Mouse (Mus musculus) neural tube, embryonic 15.5 days (tissue): Measurements from ENCODE around the gene C9. TPM values are rescaled to one million over a fixed set of nuclear protein-coding genes. Genes with fewer than 3 reads are reported as not detected.

Experiments used
- ATAC-seq: fragments of 200-750 bp; cut with Nextera tagmentation; 2 replicates; pipeline ENCODE4 v1.8.0; 2017; ENCODE audit warnings: mild to moderate bottlenecking, moderate TSS enrichment, moderate library complexity; ENCODE audit not compliant: low FRiP score
- H3K27ac ChIP-seq: fragments of 300-500 bp; sonication (generic); replicated peaks from 2 replicates; pipeline ENCODE4 v1.5.1; 2015; ENCODE audit warnings: mild to moderate bottlenecking, inconsistent platforms
- H3K27me3 ChIP-seq: fragments of 300-500 bp; sonication (generic); replicated peaks from 2 replicates; pipeline ENCODE4 v1.6.1; 2015; ENCODE audit warnings: inconsistent platforms
- H3K36me3 ChIP-seq: fragments of 300-500 bp; sonication (generic); 2 replicates; pipeline ENCODE4 v1.6.1; 2015; ENCODE audit warnings: inconsistent platforms
- H3K4me1 ChIP-seq: fragments of 300-500 bp; sonication (generic); 2 replicates; pipeline ENCODE4 v1.6.1; 2015; ENCODE audit warnings: inconsistent platforms
- H3K4me2 ChIP-seq: fragments of 300-500 bp; sonication (generic); 2 replicates; pipeline ENCODE4 v1.6.1; 2015; ENCODE audit warnings: inconsistent platforms, mild to moderate bottlenecking, moderate library complexity
- H3K4me3 ChIP-seq: fragments of 300-500 bp; sonication (generic); replicated peaks from 2 replicates; pipeline ENCODE4 v1.5.1; 2015; ENCODE audit warnings: mild to moderate bottlenecking, inconsistent platforms
- H3K9ac ChIP-seq: fragments of 300-500 bp; sonication (generic); replicated peaks from 2 replicates; pipeline ENCODE4 v1.6.1; 2015; ENCODE audit warnings: mild to moderate bottlenecking, inconsistent platforms
- H3K9me3 ChIP-seq: fragments of 300-500 bp; sonication (generic); replicated peaks from 2 replicates; pipeline ENCODE4 v1.6.1; 2016; ENCODE audit warnings: inconsistent platforms
- WGBS: fragments of 180-500 bp; shearing (Covaris S2); methylation state at CpG from one replicate; pipeline ENCODE4 v1.1.7; 2015; ENCODE audit warnings: mixed read lengths; 5-methylcytosine and 5-hydroxymethylcytosine counted together
- polyA plus RNA-seq: library from polyadenylated mRNA; unstranded; fragments of >200 nt; fragmentation: Nextera tagmentation; extraction: Ambion mirVana; gene quantifications from 2 replicates; pipeline ENCODE4 v1.2.1, GENCODE M21; 2015

The C9 gene
- polyA plus RNA-seq, 1 experiment from 2014 or later: not detected

DNA sequence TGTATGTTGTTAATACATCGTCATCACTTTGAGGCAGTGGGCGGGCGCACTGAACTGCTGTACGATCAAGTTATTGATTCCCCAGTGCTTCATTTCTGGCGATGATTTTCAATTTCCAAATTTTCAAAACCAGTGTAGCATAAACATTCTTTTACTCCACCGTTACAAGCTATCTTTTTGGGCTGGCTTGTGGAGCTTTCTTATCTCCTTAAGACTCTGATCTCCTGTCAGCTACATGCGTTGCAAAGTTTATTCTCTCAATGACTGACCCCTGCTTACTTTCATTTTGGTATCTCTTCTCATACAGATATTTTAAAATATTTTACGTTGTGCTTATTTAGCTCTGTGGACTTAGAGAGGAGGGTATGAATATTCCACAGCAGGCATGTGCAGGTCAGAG is 89.5 kb downstream of the C9 start:
- WGBS: 89% methylated on average over 8 of the region's 8 CpGs
- H3K9ac ChIP-seq: no peak overlapping the region
- H3K27ac ChIP-seq: no peak overlapping the region

DNA sequence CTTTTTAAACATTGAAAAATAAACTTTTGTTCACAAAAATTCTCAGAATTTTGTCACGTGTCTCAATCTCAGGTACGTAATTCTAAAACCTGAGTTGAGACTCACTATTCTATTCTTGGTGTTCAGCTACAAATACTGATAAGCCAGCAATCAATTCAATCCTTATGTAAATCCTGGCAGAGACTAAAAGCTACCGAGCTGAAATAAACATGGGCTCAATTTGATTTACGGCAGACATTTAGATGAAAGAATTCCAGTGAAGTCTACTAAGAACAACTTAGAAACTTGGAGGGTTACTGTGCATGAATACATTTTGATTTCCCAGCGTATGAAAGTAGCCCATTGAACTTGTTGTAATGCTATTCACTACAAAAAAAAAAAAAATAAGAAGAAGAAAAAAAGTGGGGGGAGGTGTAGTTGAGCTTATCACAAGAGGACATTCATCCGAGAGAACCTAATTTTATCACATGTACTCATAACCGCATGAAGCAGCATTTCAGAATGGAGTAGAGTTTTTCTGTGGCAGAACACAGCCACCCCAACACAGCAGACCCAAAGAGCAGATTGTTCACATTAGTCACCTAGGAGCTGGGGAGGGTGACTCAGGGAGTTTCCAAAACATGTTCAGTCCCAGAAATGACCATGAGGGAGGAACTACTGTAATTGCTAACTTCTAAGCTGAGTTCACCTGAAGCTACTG is 94.7 kb downstream of the C9 start:
- Histone ChIP-seq H3K27ac (no peak overlapping the region), H3K4me2 (no peak overlapping the region), H3K27me3 (no peaks in the 10 kb centered on the region), H3K9me3 (no peaks in the 10 kb centered on the region), H3K36me3 (no peaks in the 10 kb centered on the region), H3K9ac (no peak overlapping the region), H3K4me3 (no peak overlapping the region), H3K4me1 (no peaks in the 10 kb centered on the region)
- no peak for ATAC-seq
- WGBS: 77% methylated on average over 7 of the region's 7 CpGs

More for the DNA sequence above, 89.5 kb downstream of the C9 start:
- ATAC-seq: no peak
- H3K4me2 ChIP-seq: no peak overlapping the region
- no peaks in the 10 kb centered on the region for H3K36me3 ChIP-seq
- no peak overlapping the region for H3K4me3 ChIP-seq
- H3K4me1 ChIP-seq: no peaks in the 10 kb centered on the region
- no peaks in the 10 kb centered on the region for H3K27me3 ChIP-seq
- H3K9me3 ChIP-seq: no peaks in the 10 kb centered on the region

Other genes starting within 250 kb of the C9 start
- gene Dab2, start 145.5 kb upstream of the C9 start, polyA plus RNA-seq: 18.5 and 18.9 TPM in 2 replicates
- 4.0 and 16.1 TPM in 2 replicates for gene Fyb, start 77.5 kb downstream of the C9 start, polyA plus RNA-seq